Mouse (Mus musculus) forebrain, embryonic 12.5 days (tissue): ENCODE results near the gene Fam78a. TPM values are rescaled to one million over a fixed set of nuclear protein-coding genes. Genes with fewer than 3 reads are reported as not detected.
A peak's percentile ranks its signal among the peaks of the same experiment; 100 is the strongest.

ENCODE experiments used
- ATAC-seq: fragments of 200-750 bp; cut with Nextera tagmentation; 2 replicates; pipeline ENCODE4 v1.8.0; 2017; ENCODE audit warnings: moderate TSS enrichment; ENCODE audit not compliant: low FRiP score
- H3K27ac ChIP-seq: fragments of 300-500 bp; sonication (generic); 2 replicates; pipeline ENCODE4 v1.5.1; 2016; ENCODE audit warnings: mild to moderate bottlenecking
- H3K27me3 ChIP-seq: fragments of 300-500 bp; sonication (generic); 2 replicates; pipeline ENCODE4 v1.6.1; 2016; ENCODE audit warnings: mild to moderate bottlenecking
- H3K36me3 ChIP-seq: fragments of 300-500 bp; sonication (generic); replicated peaks from 2 replicates; pipeline ENCODE4 v1.6.1; 2016; ENCODE audit warnings: mild to moderate bottlenecking
- H3K4me1 ChIP-seq: fragments of 300-500 bp; sonication (generic); 2 replicates; pipeline ENCODE4 v1.6.1; 2016
- H3K4me2 ChIP-seq: fragments of 300-500 bp; sonication (generic); 2 replicates; pipeline ENCODE4 v1.6.1; 2016; ENCODE audit warnings: mild to moderate bottlenecking, moderate library complexity
- H3K4me3 ChIP-seq: fragments of 300-500 bp; sonication (generic); replicated peaks from 2 replicates; pipeline ENCODE4 v1.5.1; 2016; ENCODE audit warnings: mild to moderate bottlenecking
- H3K9ac ChIP-seq: fragments of 300-500 bp; sonication (generic); 2 replicates; pipeline ENCODE4 v1.6.1; 2016; ENCODE audit warnings: mild to moderate bottlenecking
- H3K9me3 ChIP-seq: fragments of 300-500 bp; sonication (generic); 2 replicates; pipeline ENCODE4 v1.6.1; 2016
- WGBS: fragments of 180-500 bp; shearing (Covaris S2); methylation state at CpG from one replicate; pipeline ENCODE4 v1.1.7; 2016; 5-methylcytosine and 5-hydroxymethylcytosine counted together
- polyA plus RNA-seq: library from polyadenylated mRNA; unstranded; fragments of >200 nt; fragmentation: Nextera tagmentation; extraction: Ambion mirVana; gene quantifications from 2 replicates; pipeline ENCODE4 v1.2.1, GENCODE M21; 2016

Gene Fam78a
- polyA plus RNA-seq, 1 experiment from 2014 or later = 0.88 TPM

- H3K4me1 ChIP-seq = peaks cover 14% of the 10 kb centered on the region
- WGBS = 91% methylated on average over 14 of the region's 14 CpGs
- H3K4me2 ChIP-seq = no peak overlapping the region
- no peaks in the 10 kb centered on the region for H3K9me3 ChIP-seq
- H3K9ac ChIP-seq = no peak overlapping the region
- H3K4me3 ChIP-seq = no peak overlapping the region
- peaks cover 38% of the 10 kb centered on the region for H3K27me3 ChIP-seq
- no peaks in the 10 kb centered on the region for H3K36me3 ChIP-seq
- no peak overlapping the region for H3K27ac ChIP-seq
- ATAC-seq = no peak
These were observed 5.4 kb downstream of the Fam78a start for GRCm38 (mm10) chr2:32079191-32079725.

- ATAC-seq = no peak
- no peak overlapping the region for H3K4me2 ChIP-seq
- H3K4me1 ChIP-seq = peaks cover 6% of the 10 kb centered on the region
- no peaks in the 10 kb centered on the region for H3K36me3 ChIP-seq
- H3K4me3 ChIP-seq = no peak overlapping the region
- no peaks in the 10 kb centered on the region for H3K9me3 ChIP-seq
- H3K27me3 ChIP-seq = peaks cover 30% of the 10 kb centered on the region
- H3K9ac ChIP-seq = no peak overlapping the region
- H3K27ac ChIP-seq = no peak overlapping the region
- WGBS = 56% methylated on average over 8 of the region's 8 CpGs
These were observed 6.1 kb downstream of the Fam78a start for GRCm38 (mm10) chr2:32078522-32078921.

DNA sequence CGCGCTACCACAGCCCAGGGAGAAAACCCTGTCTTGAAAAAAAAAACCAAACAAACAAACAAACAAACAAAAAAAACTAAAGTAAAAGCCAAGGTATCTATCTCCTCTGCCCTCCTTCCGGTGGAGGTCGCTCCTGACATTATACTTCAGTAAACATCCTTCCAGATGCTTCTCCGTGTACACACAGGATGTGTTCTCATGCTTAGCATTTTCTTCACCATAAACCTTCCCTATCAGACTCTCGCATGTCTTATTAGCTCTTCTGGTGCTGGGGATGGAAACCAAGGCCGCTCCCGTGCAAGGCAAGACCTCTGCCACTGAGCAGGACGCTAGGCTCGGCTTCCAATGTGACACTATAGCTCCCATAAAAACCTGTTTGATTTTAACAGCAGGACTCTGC lies 6.9 kb downstream of the Fam78a start:
- H3K4me1 ChIP-seq = no peaks in the 10 kb centered on the region; the same call in 1 of the 2 replicates
- H3K27ac ChIP-seq = no peak overlapping the region
- H3K9ac ChIP-seq = no peak overlapping the region
- peaks cover 23% of the 10 kb centered on the region for H3K27me3 ChIP-seq
- 86% methylated on average over 10 of the region's 10 CpGs for WGBS
- no peak for ATAC-seq
- no peaks in the 10 kb centered on the region for H3K9me3 ChIP-seq
- H3K4me2 ChIP-seq = no peak overlapping the region
- H3K36me3 ChIP-seq = no peaks in the 10 kb centered on the region
- no peak overlapping the region for H3K4me3 ChIP-seq

DNA sequence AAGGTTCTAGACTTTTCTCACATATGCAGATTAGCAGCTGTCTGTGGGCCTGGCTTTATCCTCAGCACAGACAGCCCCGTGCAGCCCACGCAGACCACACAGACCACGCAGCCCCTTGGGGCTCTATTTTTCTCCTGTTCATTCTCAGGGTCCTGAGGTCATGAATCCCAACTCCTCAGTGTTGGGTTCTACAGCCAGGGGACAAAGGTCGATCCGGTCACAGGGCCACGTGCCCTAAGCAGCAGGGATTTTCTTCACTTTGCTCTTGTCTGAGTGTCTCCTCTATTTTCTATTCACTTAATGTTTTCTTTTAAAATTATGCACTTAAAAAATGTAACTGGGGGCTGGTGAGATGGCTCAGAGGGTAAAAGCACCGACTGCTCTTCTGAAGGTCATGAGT lies 9.3 kb downstream of the Fam78a start:
- no peak for ATAC-seq

GRCm38 (mm10) chr2:32074404-32074803 lies 10.3 kb downstream of the Fam78a start:
- no peak overlapping the region for H3K4me2 ChIP-seq
- no peak overlapping the region for H3K9ac ChIP-seq
- H3K27me3 ChIP-seq = peaks cover 3% of the 10 kb centered on the region; the same call in 1 of the 2 replicates
- H3K9me3 ChIP-seq = no peaks in the 10 kb centered on the region
- 69% methylated on average over 8 of the region's 8 CpGs for WGBS
- no peaks in the 10 kb centered on the region for H3K36me3 ChIP-seq
- no peak overlapping the region for H3K4me3 ChIP-seq
- no peak overlapping the region for H3K27ac ChIP-seq
- ATAC-seq = no peak
- H3K4me1 ChIP-seq = no peaks in the 10 kb centered on the region

More for the DNA sequence above, 9.3 kb downstream of the Fam78a start:
- Histone ChIP-seq H3K4me3 (no peak overlapping the region), H3K4me1 (no peaks in the 10 kb centered on the region), H3K27ac (no peak overlapping the region), H3K36me3 (no peaks in the 10 kb centered on the region), H3K9ac (no peak overlapping the region), H3K27me3 (peaks cover 2% of the 10 kb centered on the region; the same call in 1 of the 2 replicates), H3K9me3 (no peaks in the 10 kb centered on the region), H3K4me2 (no peak overlapping the region)
- WGBS = 64% methylated on average over 7 of the region's 7 CpGs

DNA sequence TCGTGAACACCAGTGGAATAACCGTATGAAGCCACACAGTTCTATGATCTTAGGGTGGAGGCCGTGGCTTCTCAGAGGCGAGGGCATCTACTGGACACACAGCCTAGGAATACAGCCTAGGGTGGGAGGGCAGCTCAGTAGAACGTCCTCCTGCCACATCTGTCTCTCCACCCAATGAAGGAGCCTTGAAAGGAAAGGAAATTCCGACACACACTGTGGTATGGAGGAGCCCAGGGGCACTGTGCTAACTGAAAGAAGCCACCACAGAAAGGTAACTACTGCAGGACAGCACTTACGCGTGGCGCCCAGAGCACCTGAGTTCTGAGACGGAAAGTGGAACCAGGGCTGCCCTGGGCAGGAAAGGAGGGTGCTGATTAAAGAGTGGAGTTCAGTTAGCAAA lies 13.9 kb downstream of the Fam78a start:
- H3K4me3 ChIP-seq = no peak overlapping the region
- H3K9ac ChIP-seq = no peak overlapping the region
- H3K27me3 ChIP-seq = peaks cover 8% of the 10 kb centered on the region; the same call in 1 of the 2 replicates
- H3K9me3 ChIP-seq = no peaks in the 10 kb centered on the region
- no peak overlapping the region for H3K27ac ChIP-seq
- ATAC-seq = no peak
- peaks cover 5% of the 10 kb centered on the region; the same call in 1 of the 2 replicates for H3K4me1 ChIP-seq
- no peak overlapping the region for H3K4me2 ChIP-seq
- 93% methylated on average over 10 of the region's 10 CpGs for WGBS
- H3K36me3 ChIP-seq = no peaks in the 10 kb centered on the region

DNA sequence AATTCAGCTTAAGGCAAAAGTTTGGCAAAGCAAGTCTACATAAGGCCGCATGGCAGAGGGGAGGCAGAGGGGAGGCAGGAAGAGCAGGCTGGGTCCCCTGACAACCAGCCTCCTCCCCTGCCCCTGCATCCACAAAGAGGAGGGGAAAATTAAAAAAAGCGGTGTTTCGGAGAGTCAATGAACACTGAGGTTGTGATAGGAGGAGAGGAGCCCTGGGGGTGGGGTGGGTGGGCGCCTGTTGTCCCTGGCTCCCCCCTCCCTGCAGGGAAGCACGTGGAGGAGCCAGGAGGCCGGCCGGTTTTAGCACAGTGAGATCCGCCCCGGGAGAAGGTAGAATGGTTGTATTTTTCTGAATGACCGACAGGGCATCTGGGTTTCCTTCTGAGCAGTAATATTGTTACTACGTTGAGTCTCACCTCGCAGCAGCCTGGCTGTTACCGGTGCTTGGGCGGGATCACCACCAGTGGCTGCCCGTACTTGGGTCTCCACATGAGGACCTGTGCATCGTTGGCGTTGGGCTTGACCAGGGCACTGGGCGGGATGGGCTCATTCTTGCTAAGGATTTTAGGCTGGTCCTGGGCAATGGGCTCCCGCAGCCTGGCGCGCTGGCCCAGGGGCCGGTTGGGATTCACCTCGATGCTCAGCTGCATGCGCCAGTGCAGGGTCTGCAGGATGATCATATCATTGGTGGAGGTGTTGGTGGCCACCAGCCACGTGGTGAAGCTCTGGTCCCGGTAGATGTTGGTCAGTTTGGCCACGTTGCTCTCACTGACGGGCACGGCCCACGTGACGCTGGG lies 15.6 kb downstream of the Fam78a start:
- H3K36me3 ChIP-seq = no peaks in the 10 kb centered on the region
- H3K27me3 ChIP-seq = peaks cover 8% of the 10 kb centered on the region; the same call in 1 of the 2 replicates
- ATAC-seq = no peak
- H3K4me1 ChIP-seq = peaks cover 5% of the 10 kb centered on the region; the same call in 1 of the 2 replicates
- WGBS = 54% methylated on average over 31 of the region's 31 CpGs
- H3K9me3 ChIP-seq = no peaks in the 10 kb centered on the region
- H3K4me3 ChIP-seq = no peak overlapping the region
- peak overlapping the region; percentile 21; the same call in 1 of the 2 replicates for H3K4me2 ChIP-seq
- no peak overlapping the region for H3K9ac ChIP-seq
- H3K27ac ChIP-seq = no peak overlapping the region

- no peaks in the 10 kb centered on the region for H3K9me3 ChIP-seq
- no peaks in the 10 kb centered on the region for H3K36me3 ChIP-seq
- no peak for ATAC-seq
These were observed 18.7 kb downstream of the Fam78a start for GRCm38 (mm10) chr2:32066005-32066404.

GRCm38 (mm10) chr2:32065371-32065791 lies 19.3 kb downstream of the Fam78a start:
- Histone ChIP-seq H3K9ac (no peak overlapping the region), H3K4me1 (peaks cover 5% of the 10 kb centered on the region; the same call in 1 of the 2 replicates), H3K9me3 (no peaks in the 10 kb centered on the region), H3K4me3 (no peak overlapping the region), H3K4me2 (no peak overlapping the region), H3K36me3 (no peaks in the 10 kb centered on the region), H3K27ac (no peak overlapping the region), H3K27me3 (peaks cover 8% of the 10 kb centered on the region; the same call in 1 of the 2 replicates)
- no peak for ATAC-seq
- 82% methylated on average over 5 of the region's 5 CpGs for WGBS

More at GRCm38 (mm10) chr2:32066005-32066404, 18.7 kb downstream of the Fam78a start:
- Histone ChIP-seq H3K9ac (no peak overlapping the region), H3K4me2 (no peak overlapping the region), H3K27me3 (peaks cover 8% of the 10 kb centered on the region; the same call in 1 of the 2 replicates), H3K4me1 (peaks cover 5% of the 10 kb centered on the region; the same call in 1 of the 2 replicates), H3K27ac (no peak overlapping the region), H3K4me3 (no peak overlapping the region)
- WGBS = 76% methylated on average over 4 of the region's 4 CpGs

GRCm38 (mm10) chr2:32064913-32065312 lies 19.7 kb downstream of the Fam78a start:
- H3K4me3 ChIP-seq = no peak overlapping the region
- no peak overlapping the region; the same call in 1 of the 2 replicates for H3K9ac ChIP-seq
- H3K4me2 ChIP-seq = no peak overlapping the region
- peaks cover 8% of the 10 kb centered on the region; the same call in 1 of the 2 replicates for H3K27me3 ChIP-seq
- H3K36me3 ChIP-seq = no peaks in the 10 kb centered on the region
- ATAC-seq = no peak
- peaks cover 5% of the 10 kb centered on the region; the same call in 1 of the 2 replicates for H3K4me1 ChIP-seq
- H3K27ac ChIP-seq = no peak overlapping the region
- 72% methylated on average over 13 of the region's 13 CpGs for WGBS
- H3K9me3 ChIP-seq = no peaks in the 10 kb centered on the region

- Histone ChIP-seq H3K27me3 (no peaks in the 10 kb centered on the region), H3K9me3 (no peaks in the 10 kb centered on the region), H3K4me1 (peaks cover under 1% of the 10 kb centered on the region; the same call in 1 of the 2 replicates), H3K9ac (no peak overlapping the region), H3K4me2 (no peak overlapping the region), H3K36me3 (no peaks in the 10 kb centered on the region), H3K27ac (no peak overlapping the region), H3K4me3 (no peak overlapping the region)
- 88% methylated on average over 7 of the region's 7 CpGs for WGBS
- ATAC-seq = no peak
These were observed 21.1 kb downstream of the Fam78a start for GRCm38 (mm10) chr2:32063451-32064151.
